Mouse (Mus musculus) skeletal muscle tissue, adult 2 months (tissue): ENCODE results near the gene Trak1.

Experiments
- DNase-seq: peaks from one replicate; pipeline ENCODE4 v3.0.0-alpha.2; 2012; ENCODE audit warnings: low read depth, low spot score

Gene Trak1

GRCm38 (mm10) chr9:121477305-121477911, 180.1 kb downstream of the Trak1 start:
- peak; percentile 75 for DNase-seq

- peak; percentile 52 for DNase-seq
These were observed 182.2 kb downstream of the Trak1 start for GRCm38 (mm10) chr9:121479453-121479852.

- no peak for DNase-seq
These were observed 189.9 kb downstream of the Trak1 start for GRCm38 (mm10) chr9:121487216-121487615.

- no peak for DNase-seq
These were observed 194.4 kb downstream of the Trak1 start for GRCm38 (mm10) chr9:121491592-121492240.

- no peak for DNase-seq
These were observed 196.9 kb downstream of the Trak1 start for GRCm38 (mm10) chr9:121494006-121494767.

- peak; percentile 24 for DNase-seq
These were observed 198.2 kb downstream of the Trak1 start, which contains the start of gene Cck for GRCm38 (mm10) chr9:121495529-121495928. TSS of gene Cck (minus strand) at chr9:121495694.

GRCm38 (mm10) chr9:121496102-121496501, 198.8 kb downstream of the Trak1 start:
- no peak for DNase-seq

- no peak for DNase-seq
These were observed 208.0 kb downstream of the Trak1 start for GRCm38 (mm10) chr9:121505346-121505745.

- DNase-seq, result no peak
These were observed 209.3 kb downstream of the Trak1 start for GRCm38 (mm10) chr9:121506478-121507180.

GRCm38 (mm10) chr9:121511911-121512310, 214.6 kb downstream of the Trak1 start:
- DNase-seq, result no peak

- DNase-seq, result no peak
These were observed 217.2 kb downstream of the Trak1 start for GRCm38 (mm10) chr9:121514462-121514861.

GRCm38 (mm10) chr9:121520047-121520446, 222.7 kb downstream of the Trak1 start:
- peak; percentile 18 for DNase-seq
